Mouse (Mus musculus): ENCODE measurements around the gene Gpc6. TPM values are rescaled to one million over a fixed set of nuclear protein-coding genes. Genes with fewer than 3 reads are reported as not detected.

Gpc6 gene
- polyA plus RNA-seq, 1 experiment, result 61.9 TPM

DNA sequence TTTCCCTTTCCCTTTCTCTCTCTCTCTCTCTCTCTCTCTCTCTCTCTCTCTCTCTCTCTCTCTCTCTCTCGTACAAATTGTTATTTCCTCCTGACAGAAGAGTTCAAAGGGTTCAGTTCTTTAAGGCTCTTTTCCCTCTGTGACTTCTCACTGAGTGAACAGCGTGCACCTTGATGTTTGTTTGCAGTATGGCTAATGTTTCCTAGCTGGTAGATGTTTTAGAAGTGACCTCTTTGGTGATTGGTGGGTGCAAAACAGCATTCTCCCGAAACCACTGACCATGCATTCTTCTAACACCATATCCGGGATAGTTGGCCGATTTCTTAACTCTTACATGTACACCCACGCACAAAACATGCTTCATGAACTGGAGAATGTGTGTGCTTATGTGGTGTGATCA lies 20.9 kb downstream of the Gpc6 start:
- no peak overlapping the region for H3K4me3 ChIP-seq (ENCODE audit: insufficient read depth, low read length)
- H3K4me1 ChIP-seq (ENCODE audit: control insufficient read depth, insufficient read depth, low read length), result peaks cover 7% of the 10 kb centered on the region
- no peak overlapping the region for H3K27ac ChIP-seq (ENCODE audit: insufficient read depth, low read length)
- TF ChIP-seq CTCF (IDR thresholded peaks at IDR 0.05; ENCODE audit: borderline replicate concordance, insufficient read depth, low read length) (no peak), POLR2A (IDR thresholded peaks at IDR 0.05; ENCODE audit: low read depth, low read length) (no peak)

DNA sequence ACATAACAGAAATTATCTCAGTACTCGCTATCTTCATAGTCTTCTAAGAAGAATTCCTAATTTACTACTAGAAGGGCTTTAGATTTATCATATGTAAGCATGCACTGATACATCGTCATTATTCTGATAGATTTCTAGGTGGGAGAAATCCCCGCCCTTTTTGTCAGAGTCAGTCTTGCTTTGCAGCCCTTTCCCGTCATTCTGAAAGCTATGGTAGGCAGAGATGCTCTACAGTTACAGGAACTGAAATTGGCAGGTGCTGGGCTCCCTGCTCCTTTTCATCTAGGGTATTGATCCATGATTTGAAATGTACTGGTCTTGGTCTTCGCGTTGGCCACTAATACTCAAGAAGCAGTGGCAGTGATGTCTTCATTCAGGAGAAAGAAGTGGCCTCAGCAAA lies 22.3 kb downstream of the Gpc6 start:
- TF ChIP-seq CTCF (IDR thresholded peaks at IDR 0.05; ENCODE audit: borderline replicate concordance, insufficient read depth, low read length) (no peak), POLR2A (IDR thresholded peaks at IDR 0.05; ENCODE audit: low read depth, low read length) (no peak)
- H3K27ac ChIP-seq (ENCODE audit: insufficient read depth, low read length), result no peak overlapping the region
- no peak overlapping the region for H3K4me3 ChIP-seq (ENCODE audit: insufficient read depth, low read length)
- H3K4me1 ChIP-seq (ENCODE audit: control insufficient read depth, insufficient read depth, low read length), result peaks cover 7% of the 10 kb centered on the region

DNA sequence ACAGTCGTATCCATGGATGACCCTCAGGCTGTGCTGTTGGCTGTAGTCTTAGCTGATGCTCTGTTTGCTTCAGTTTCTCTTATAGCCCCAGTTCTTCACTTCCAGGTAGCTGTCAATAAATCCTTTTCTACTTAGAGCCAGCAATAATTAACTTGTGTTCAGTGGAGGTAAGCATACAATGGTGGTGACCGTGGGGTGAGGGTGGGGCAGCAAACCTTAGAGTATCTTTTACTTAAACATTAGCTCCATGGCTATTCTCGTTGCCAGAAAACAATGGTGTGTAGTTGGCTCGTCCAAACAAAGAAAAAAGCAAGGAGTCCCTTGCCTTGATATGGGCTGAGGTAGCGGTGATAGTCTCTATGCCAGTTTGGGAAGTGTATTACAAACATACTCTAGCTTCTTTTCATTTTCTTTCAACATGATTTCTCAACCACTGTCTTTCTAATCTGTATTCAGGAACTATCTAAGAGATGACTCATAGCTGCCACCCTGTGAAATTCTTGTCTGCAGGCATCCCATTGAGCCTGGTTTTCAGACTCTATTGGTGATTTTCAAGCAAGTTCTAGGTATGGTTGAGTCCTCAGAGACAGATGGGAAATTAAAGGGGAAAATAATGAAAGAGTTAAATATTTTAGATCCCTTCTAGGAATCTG lies 22.9 kb downstream of the Gpc6 start:
- Histone ChIP-seq H3K27ac (ENCODE audit: insufficient read depth, low read length) (no peak overlapping the region), H3K4me3 (ENCODE audit: insufficient read depth, low read length) (no peak overlapping the region), H3K4me1 (ENCODE audit: control insufficient read depth, insufficient read depth, low read length) (peaks cover 7% of the 10 kb centered on the region)
- no peak for TF ChIP-seq POLR2A (IDR thresholded peaks at IDR 0.05; ENCODE audit: low read depth, low read length)
- no peak for TF ChIP-seq CTCF (IDR thresholded peaks at IDR 0.05; ENCODE audit: borderline replicate concordance, insufficient read depth, low read length)

DNA sequence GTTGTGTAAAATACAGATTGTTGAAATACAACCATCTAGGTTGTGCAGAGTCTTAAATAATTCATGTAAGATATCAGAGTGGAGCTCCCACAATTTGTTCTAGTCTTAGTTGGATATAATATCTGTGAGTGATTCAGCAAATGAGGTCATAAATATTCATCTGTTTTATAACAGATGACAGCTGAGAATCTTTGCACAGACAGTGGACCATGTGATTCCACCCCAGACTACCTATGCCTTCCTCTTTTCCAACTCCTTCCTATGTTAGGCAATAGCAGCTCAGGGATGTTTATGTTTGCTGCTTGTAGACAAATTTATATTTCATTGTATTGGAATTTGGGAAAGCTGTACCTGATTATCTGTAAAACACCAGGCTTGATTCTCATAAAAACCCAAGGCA lies 32.0 kb downstream of the Gpc6 start:
- Histone ChIP-seq H3K4me3 (ENCODE audit: insufficient read depth, low read length) (no peak overlapping the region), H3K27ac (ENCODE audit: insufficient read depth, low read length) (0 out of 2 replicates have a peak overlapping the region, but pooled peaks have one; percentile 34), H3K4me1 (ENCODE audit: control insufficient read depth, insufficient read depth, low read length) (no peaks in the 10 kb centered on the region)
- no peak for TF ChIP-seq POLR2A (IDR thresholded peaks at IDR 0.05; ENCODE audit: low read depth, low read length)
- no peak for TF ChIP-seq CTCF (IDR thresholded peaks at IDR 0.05; ENCODE audit: borderline replicate concordance, insufficient read depth, low read length)

DNA sequence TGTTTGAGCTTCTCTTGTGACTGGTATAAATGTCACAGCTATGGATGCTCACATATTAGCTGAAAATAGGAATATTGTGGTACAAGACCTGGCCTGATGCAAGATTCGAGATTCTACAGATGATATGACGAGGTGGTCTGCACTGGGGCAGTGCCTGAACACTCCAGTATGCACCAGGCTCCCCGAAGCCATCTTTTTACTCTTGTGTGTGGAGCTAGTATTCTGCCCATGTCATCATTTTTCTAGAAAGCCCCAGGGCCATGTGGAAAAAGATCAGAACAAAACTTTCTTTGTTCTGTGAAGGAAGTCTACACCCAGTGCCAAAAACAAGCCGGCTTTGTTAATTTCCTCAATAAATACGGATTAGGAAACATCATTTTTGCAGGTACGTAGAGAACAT lies 39.7 kb downstream of the Gpc6 start:
- Histone ChIP-seq H3K4me1 (ENCODE audit: control insufficient read depth, insufficient read depth, low read length) (no peaks in the 10 kb centered on the region), H3K27ac (ENCODE audit: insufficient read depth, low read length) (no peak overlapping the region), H3K4me3 (ENCODE audit: insufficient read depth, low read length) (no peak overlapping the region)
- TF ChIP-seq CTCF (IDR thresholded peaks at IDR 0.05; ENCODE audit: borderline replicate concordance, insufficient read depth, low read length) (no peak), POLR2A (IDR thresholded peaks at IDR 0.05; ENCODE audit: low read depth, low read length) (no peak)

DNA sequence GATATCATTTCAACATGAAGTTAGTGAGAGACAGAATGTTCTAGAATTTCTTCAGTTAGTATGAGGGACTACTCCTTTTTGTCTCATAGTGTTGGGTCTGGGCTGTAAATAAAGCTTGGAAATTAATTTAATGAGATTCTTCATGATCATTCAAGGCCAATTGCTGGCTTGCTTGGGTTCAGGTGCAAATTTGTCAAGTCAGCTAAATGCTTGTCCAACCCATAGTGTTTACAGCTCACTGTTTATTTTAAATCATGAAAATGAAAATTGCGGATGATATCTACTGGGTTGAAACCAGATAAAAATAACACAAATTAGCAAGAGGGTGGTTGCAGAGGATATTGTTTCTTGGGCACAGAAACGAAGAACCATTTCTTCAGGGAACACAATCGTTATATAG lies 49.6 kb downstream of the Gpc6 start:
- no peak for TF ChIP-seq POLR2A (IDR thresholded peaks at IDR 0.05; ENCODE audit: low read depth, low read length)
- no peak for TF ChIP-seq CTCF (IDR thresholded peaks at IDR 0.05; ENCODE audit: borderline replicate concordance, insufficient read depth, low read length)
- peaks cover 9% of the 10 kb centered on the region for H3K4me1 ChIP-seq (ENCODE audit: control insufficient read depth, insufficient read depth, low read length)
- no peak overlapping the region for H3K4me3 ChIP-seq (ENCODE audit: insufficient read depth, low read length)
- no peak overlapping the region for H3K27ac ChIP-seq (ENCODE audit: insufficient read depth, low read length)

DNA sequence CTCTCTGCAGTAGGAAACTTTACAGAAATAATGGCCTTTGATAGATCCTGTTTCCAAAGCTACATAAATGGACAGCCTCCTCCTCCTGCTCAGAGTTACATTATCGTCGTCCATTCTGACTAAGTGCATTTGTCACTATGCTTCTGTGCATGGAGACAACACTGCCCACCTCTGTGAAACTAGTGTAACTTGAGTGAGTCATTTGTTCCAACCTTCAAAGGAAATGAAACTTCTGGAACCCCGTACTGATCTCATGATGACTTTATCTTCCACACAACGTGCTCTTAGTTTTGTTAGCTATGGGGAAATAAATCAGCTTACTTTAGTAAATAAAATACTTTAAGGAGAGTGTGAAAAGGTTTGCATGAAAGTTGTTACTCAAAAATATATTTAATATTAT lies 50.1 kb downstream of the Gpc6 start:
- Histone ChIP-seq H3K27ac (ENCODE audit: insufficient read depth, low read length) (no peak overlapping the region), H3K4me3 (ENCODE audit: insufficient read depth, low read length) (no peak overlapping the region), H3K4me1 (ENCODE audit: control insufficient read depth, insufficient read depth, low read length) (peaks cover 9% of the 10 kb centered on the region)
- TF ChIP-seq CTCF (IDR thresholded peaks at IDR 0.05; ENCODE audit: borderline replicate concordance, insufficient read depth, low read length) (no peak), POLR2A (IDR thresholded peaks at IDR 0.05; ENCODE audit: low read depth, low read length) (no peak)

DNA sequence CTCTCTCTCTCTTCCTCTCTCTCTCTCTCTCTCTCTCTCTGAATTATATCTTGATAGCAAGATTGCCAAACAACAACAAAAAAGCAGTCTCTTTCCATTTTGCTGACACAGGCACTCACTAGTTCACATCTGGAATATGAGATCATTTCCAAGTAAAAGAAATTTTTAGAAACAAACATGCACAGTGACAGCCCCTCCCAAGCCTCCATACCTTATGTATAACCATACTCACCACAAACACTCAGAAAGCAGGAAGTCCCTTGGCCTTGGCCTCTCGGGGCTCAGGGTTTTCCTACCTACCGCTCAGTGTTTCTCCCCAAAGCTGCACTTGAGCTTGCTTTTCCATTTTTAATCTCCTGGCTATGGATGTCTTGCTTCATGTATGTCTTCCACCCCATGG lies 52.1 kb downstream of the Gpc6 start:
- H3K4me3 ChIP-seq (ENCODE audit: insufficient read depth, low read length), result no peak overlapping the region
- H3K27ac ChIP-seq (ENCODE audit: insufficient read depth, low read length), result no peak overlapping the region
- peaks cover 9% of the 10 kb centered on the region for H3K4me1 ChIP-seq (ENCODE audit: control insufficient read depth, insufficient read depth, low read length)
- TF ChIP-seq POLR2A (IDR thresholded peaks at IDR 0.05; ENCODE audit: low read depth, low read length) (no peak), CTCF (IDR thresholded peaks at IDR 0.05; ENCODE audit: borderline replicate concordance, insufficient read depth, low read length) (no peak)

DNA sequence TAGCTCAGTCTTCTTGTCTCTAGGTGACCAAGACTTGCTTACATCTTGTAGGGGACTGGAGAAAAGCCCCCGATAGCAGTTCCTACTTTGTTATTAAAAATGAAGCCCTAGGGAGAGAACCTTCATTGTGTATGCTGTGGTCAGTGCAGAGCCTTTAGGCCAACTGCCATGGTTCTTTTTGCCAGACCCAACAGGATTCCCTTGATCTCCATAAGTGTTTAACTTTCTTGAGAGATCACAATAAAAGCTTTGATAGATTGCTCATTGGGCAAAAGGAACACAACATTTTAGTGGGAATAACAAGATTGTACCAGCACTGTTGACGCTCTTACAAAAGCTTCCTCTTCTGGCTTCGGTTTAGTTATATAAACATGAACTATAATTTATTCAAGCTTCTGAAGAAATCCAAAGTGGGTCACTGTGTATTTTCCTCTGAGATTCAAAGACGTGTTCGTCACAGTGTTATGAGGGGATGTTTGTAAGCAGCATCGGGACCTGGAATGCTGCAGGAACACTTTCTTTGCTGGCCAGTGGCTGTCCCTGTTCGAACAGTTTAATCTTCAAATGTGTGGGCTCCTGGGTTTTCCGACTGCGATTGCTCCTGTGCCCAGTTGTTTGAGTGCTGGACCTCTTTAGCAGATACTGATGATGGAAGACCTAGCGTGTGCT lies 54.7 kb downstream of the Gpc6 start:
- no peak overlapping the region for H3K4me3 ChIP-seq (ENCODE audit: insufficient read depth, low read length)
- H3K4me1 ChIP-seq (ENCODE audit: control insufficient read depth, insufficient read depth, low read length), result peaks cover 9% of the 10 kb centered on the region
- no peak overlapping the region for H3K27ac ChIP-seq (ENCODE audit: insufficient read depth, low read length)
- TF ChIP-seq CTCF (IDR thresholded peaks at IDR 0.05; ENCODE audit: borderline replicate concordance, insufficient read depth, low read length) (no peak), POLR2A (IDR thresholded peaks at IDR 0.05; ENCODE audit: low read depth, low read length) (no peak)

DNA sequence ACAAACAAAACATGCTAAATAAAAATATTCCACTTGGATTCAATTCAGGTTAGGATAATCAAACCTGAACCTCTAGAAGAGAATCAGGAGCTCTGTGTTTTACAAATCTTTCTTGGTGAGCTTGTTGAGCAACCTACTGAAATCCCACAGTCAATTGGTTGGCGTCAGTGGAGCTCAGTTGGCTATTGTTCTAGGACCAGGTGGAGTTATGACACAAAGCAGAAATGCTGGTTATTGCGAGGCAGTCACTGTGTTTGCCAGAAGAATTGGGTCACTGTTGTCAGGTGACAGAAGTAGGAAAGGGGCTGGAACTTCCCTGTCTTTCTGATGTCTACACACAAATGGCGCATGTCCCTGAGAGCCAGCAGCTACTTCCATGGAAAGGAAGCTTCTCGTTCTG lies 56.6 kb downstream of the Gpc6 start:
- H3K27ac ChIP-seq (ENCODE audit: insufficient read depth, low read length), result no peak overlapping the region
- H3K4me3 ChIP-seq (ENCODE audit: insufficient read depth, low read length), result no peak overlapping the region
- TF ChIP-seq POLR2A (IDR thresholded peaks at IDR 0.05; ENCODE audit: low read depth, low read length) (no peak), CTCF (IDR thresholded peaks at IDR 0.05; ENCODE audit: borderline replicate concordance, insufficient read depth, low read length) (no peak)
- H3K4me1 ChIP-seq (ENCODE audit: control insufficient read depth, insufficient read depth, low read length), result peaks cover 7% of the 10 kb centered on the region
